Mouse (Mus musculus) MEL (cell line): ENCODE measurements around the gene Pak6. TPM values are rescaled to one million over a fixed set of nuclear protein-coding genes. Genes with fewer than 3 reads are reported as not detected.

Experiments
- DNase-seq: peaks from one replicate; pipeline ENCODE4 v3.0.0; 2011; ENCODE audit warnings: low read depth, low spot score
- H3K27ac ChIP-seq: 2 replicates; pipeline ENCODE4 v1.5.1; 2012; ENCODE audit warnings: low read depth, mild to moderate bottlenecking, control low read depth, low read length, moderate library complexity; ENCODE audit not compliant: control insufficient read depth
- H3K27me3 ChIP-seq, 2 experiments: fragments of 150-350 bp in 1 of 2; sonication (generic) in 1 of 2; 2 replicates each; pipeline ENCODE4 v1.6.1; 2012; ENCODE audit warnings: low read length in 2 of 2, mild to moderate bottlenecking in 2 of 2, improper control_type of control experiment in 1 of 2, moderate library complexity in 1 of 2; ENCODE audit not compliant: insufficient read depth in 2 of 2, control insufficient read depth in 1 of 2
- H3K36me3 ChIP-seq, 2 experiments: 2 replicates each; pipeline ENCODE4 v1.6.1; 2012 to 2014; ENCODE audit warnings: low read length in 2 of 2, improper control_type of control experiment in 1 of 2, inconsistent platforms in 1 of 2, mild to moderate bottlenecking in 1 of 2; ENCODE audit not compliant: insufficient read depth in 2 of 2, control insufficient read depth in 1 of 2
- H3K4me1 ChIP-seq, 2 experiments: fragments of 150-350 bp in 1 of 2; sonication (generic) in 1 of 2; 2 replicates each; pipeline ENCODE4 v1.6.1; 2012; ENCODE audit warnings: low read length in 2 of 2, improper control_type of control experiment in 1 of 2, mild to moderate bottlenecking in 1 of 2; ENCODE audit not compliant: insufficient read depth in 2 of 2, control insufficient read depth in 1 of 2
- H3K4me3 ChIP-seq, 2 experiments: fragments of 150-350 bp in 1 of 2; sonication (generic) in 1 of 2; 2 replicates each; pipeline ENCODE4 v1.5.1; 2012; ENCODE audit warnings: low read depth in 2 of 2, low read length in 2 of 2, mild to moderate bottlenecking in 2 of 2, moderate library complexity in 2 of 2, control low read depth in 1 of 2, improper control_type of control experiment in 1 of 2; ENCODE audit not compliant: control insufficient read depth in 1 of 2, insufficient read depth in 1 of 2
- H3K79me2 ChIP-seq: 2 replicates; pipeline ENCODE4 v1.6.1; 2012; ENCODE audit warnings: mild to moderate bottlenecking, low read length, moderate library complexity; ENCODE audit not compliant: control insufficient read depth, poor library complexity, insufficient read depth
- H3K9ac ChIP-seq: 2 replicates; pipeline ENCODE4 v1.6.1; 2012; ENCODE audit warnings: low read depth, mild to moderate bottlenecking, control low read depth, low read length, moderate library complexity; ENCODE audit not compliant: control insufficient read depth, poor library complexity, severe bottlenecking
- H3K9me3 ChIP-seq: fragments of 150-350 bp; sonication (generic); replicated peaks from 2 replicates; pipeline ENCODE4 v1.6.1; 2012; ENCODE audit warnings: mild to moderate bottlenecking, low read length, improper control_type of control experiment, moderate library complexity; ENCODE audit not compliant: insufficient read depth
- CTCF ChIP-seq, 3 experiments: IDR thresholded peaks in 2 of 3; conservative IDR thresholded peaks in 1 of 3; 2 replicates each; pipeline ENCODE4 v1.5.1; 2011 to 2012; ENCODE audit warnings: low read length in 3 of 3, low read depth in 2 of 3, mild to moderate bottlenecking in 2 of 3, improper control_type of control experiment in 1 of 3, inconsistent platforms in 1 of 3, mixed read lengths in 1 of 3, moderate library complexity in 1 of 3; ENCODE audit not compliant: control insufficient read depth in 1 of 3, insufficient read depth in 1 of 3, poor library complexity in 1 of 3, severe bottlenecking in 1 of 3
- ELF1 ChIP-seq: IDR thresholded peaks from 2 replicates; pipeline ENCODE4 v1.6.1; 2014; ENCODE audit warnings: low read depth, mild to moderate bottlenecking, inconsistent platforms, low read length, improper control_type of control experiment, moderate library complexity
- EP300 ChIP-seq, 2 experiments: IDR thresholded peaks; 2 replicates each; pipeline ENCODE4 v1.6.1; 2011; ENCODE audit warnings: improper control_type of control experiment in 2 of 2, low read length in 2 of 2, low read depth in 1 of 2, mild to moderate bottlenecking in 1 of 2
- GABPA ChIP-seq: IDR thresholded peaks from 2 replicates; pipeline ENCODE4 v1.6.1; 2012; ENCODE audit warnings: low read depth, mild to moderate bottlenecking, inconsistent platforms, low read length, improper control_type of control experiment, moderate library complexity
- GATA1 ChIP-seq: IDR thresholded peaks from 2 replicates; pipeline ENCODE4 v1.6.1; 2011; ENCODE audit warnings: low read depth, low read length, improper control_type of control experiment
- HCFC1 ChIP-seq: IDR thresholded peaks from 2 replicates; pipeline ENCODE4 v1.6.1; 2012; ENCODE audit warnings: low read depth, mild to moderate bottlenecking, inconsistent platforms, low read length, improper control_type of control experiment, moderate library complexity
- JUND ChIP-seq: IDR thresholded peaks from 2 replicates; pipeline ENCODE4 v1.6.1; 2011; ENCODE audit warnings: low read depth, mild to moderate bottlenecking, improper control_type of control experiment, low read length
- KAT2A ChIP-seq: conservative IDR thresholded peaks from 2 replicates; pipeline ENCODE4 v1.6.1; 2012; ENCODE audit warnings: low read depth, low read length, improper control_type of control experiment, inconsistent platforms
- MAFK ChIP-seq: IDR thresholded peaks from 2 replicates; pipeline ENCODE4 v1.6.1; 2011; ENCODE audit warnings: low read depth, mild to moderate bottlenecking, low read length, improper control_type of control experiment, borderline replicate concordance
- MAX ChIP-seq: IDR thresholded peaks from 2 replicates; pipeline ENCODE4 v1.6.1; 2011; ENCODE audit warnings: low read length, improper control_type of control experiment
- MAZ ChIP-seq: IDR thresholded peaks from 2 replicates; pipeline ENCODE4 v1.6.1; 2012; ENCODE audit warnings: low read depth, mild to moderate bottlenecking, inconsistent platforms, low read length, improper control_type of control experiment
- MXI1 ChIP-seq: IDR thresholded peaks from 2 replicates; pipeline ENCODE4 v1.6.1; 2011; ENCODE audit warnings: mild to moderate bottlenecking, low read depth, low read length, improper control_type of control experiment
- MYB ChIP-seq: IDR thresholded peaks from 2 replicates; pipeline ENCODE4 v1.6.1; 2011; ENCODE audit warnings: mild to moderate bottlenecking, low read depth, low read length, improper control_type of control experiment
- MYC ChIP-seq: IDR thresholded peaks from 2 replicates; pipeline ENCODE4 v1.6.1; 2011; ENCODE audit warnings: low read depth, mild to moderate bottlenecking, low read length, improper control_type of control experiment, moderate library complexity
- NELFE ChIP-seq: IDR thresholded peaks from 2 replicates; pipeline ENCODE4 v1.6.1; 2011; ENCODE audit warnings: low read depth, low read length, improper control_type of control experiment
- NRF1 ChIP-seq: IDR thresholded peaks from 2 replicates; pipeline ENCODE4 v1.6.1; 2014; ENCODE audit warnings: low read depth, mild to moderate bottlenecking, inconsistent platforms, low read length, improper control_type of control experiment, moderate library complexity; ENCODE audit not compliant: poor library complexity, insufficient read depth, severe bottlenecking
- POLR2A ChIP-seq, 2 experiments: IDR thresholded peaks; 2 replicates each; pipeline ENCODE4 v1.6.1; 2011 to 2012; ENCODE audit warnings: low read length in 2 of 2, mild to moderate bottlenecking in 2 of 2, control low read depth in 1 of 2, improper control_type of control experiment in 1 of 2, low read depth in 1 of 2, moderate library complexity in 1 of 2; ENCODE audit not compliant: control insufficient read depth in 1 of 2, insufficient read depth in 1 of 2, poor library complexity in 1 of 2
- POLR2AphosphoS2 ChIP-seq: IDR thresholded peaks from 2 replicates; pipeline ENCODE4 v1.6.1; 2011; ENCODE audit warnings: low read length, improper control_type of control experiment
- RAD21 ChIP-seq: IDR thresholded peaks from 2 replicates; pipeline ENCODE4 v1.6.1; 2011; ENCODE audit warnings: mild to moderate bottlenecking, low read depth, low read length, improper control_type of control experiment
- RCOR1 ChIP-seq: IDR thresholded peaks from 2 replicates; pipeline ENCODE4 v1.6.1; 2012; ENCODE audit warnings: low read depth, mild to moderate bottlenecking, inconsistent platforms, low read length, improper control_type of control experiment
- SIN3A ChIP-seq: IDR thresholded peaks from 2 replicates; pipeline ENCODE4 v1.6.1; 2012; ENCODE audit warnings: low read length, improper control_type of control experiment, inconsistent platforms
- TAL1 ChIP-seq: IDR thresholded peaks from 2 replicates; pipeline ENCODE4 v1.6.1; 2012; ENCODE audit warnings: mild to moderate bottlenecking, inconsistent platforms, low read length, moderate library complexity, mixed read lengths
- TBP ChIP-seq: IDR thresholded peaks from 2 replicates; pipeline ENCODE4 v1.8.0; 2011; ENCODE audit warnings: low read depth, low read length, improper control_type of control experiment
- TCF12 ChIP-seq: IDR thresholded peaks from 2 replicates; pipeline ENCODE4 v1.6.1; 2014; ENCODE audit warnings: low read depth, mild to moderate bottlenecking, inconsistent platforms, low read length, improper control_type of control experiment, moderate library complexity
- USF2 ChIP-seq, 2 experiments: IDR thresholded peaks; 2 replicates each; pipeline ENCODE4 v1.6.1; 2011 to 2012; ENCODE audit warnings: improper control_type of control experiment in 2 of 2, low read length in 2 of 2, borderline replicate concordance in 1 of 2, inconsistent platforms in 1 of 2, low read depth in 1 of 2, mild to moderate bottlenecking in 1 of 2; ENCODE audit not compliant: insufficient read depth in 1 of 2
- ZC3H11A ChIP-seq: IDR thresholded peaks from 2 replicates; pipeline ENCODE4 v1.6.1; 2012; ENCODE audit warnings: low read depth, mild to moderate bottlenecking, inconsistent platforms, low read length, improper control_type of control experiment
- ZMIZ1 ChIP-seq: IDR thresholded peaks from 2 replicates; pipeline ENCODE4 v1.6.1; 2012; ENCODE audit warnings: low read depth, mild to moderate bottlenecking, inconsistent platforms, low read length, improper control_type of control experiment, moderate library complexity
- ZNF384 ChIP-seq: IDR thresholded peaks from 2 replicates; pipeline ENCODE4 v1.6.1; 2012; ENCODE audit warnings: low read depth, mild to moderate bottlenecking, inconsistent platforms, low read length, improper control_type of control experiment
- polyA plus RNA-seq, 2 experiments: library from polyadenylated mRNA; stranded (reverse) in 1 of 2; unstranded in 1 of 2; fragments of >175 nt in 1 of 2; fragments of >200 nt in 1 of 2; gene quantifications; 2 replicates each; pipeline versions ENCODE4 v1.2.1 to v1.2.4; 2012; ENCODE audit warnings: low replicate concordance in 2 of 2, low read depth in 1 of 2; ENCODE audit not compliant: insufficient read length in 2 of 2, insufficient read depth in 1 of 2, missing spikeins in 1 of 2
- total RNA-seq: library from RNA; depleted of rRNA; stranded (reverse); fragments of 300-350 nt; gene quantifications from 2 replicates; pipeline ENCODE4 v1.2.3, GENCODE M21; 2012

Gene Pak6
- total and polyA plus RNA-seq, 3 experiments: 25.4 to 25.9 TPM; not detected in 1

DNA sequence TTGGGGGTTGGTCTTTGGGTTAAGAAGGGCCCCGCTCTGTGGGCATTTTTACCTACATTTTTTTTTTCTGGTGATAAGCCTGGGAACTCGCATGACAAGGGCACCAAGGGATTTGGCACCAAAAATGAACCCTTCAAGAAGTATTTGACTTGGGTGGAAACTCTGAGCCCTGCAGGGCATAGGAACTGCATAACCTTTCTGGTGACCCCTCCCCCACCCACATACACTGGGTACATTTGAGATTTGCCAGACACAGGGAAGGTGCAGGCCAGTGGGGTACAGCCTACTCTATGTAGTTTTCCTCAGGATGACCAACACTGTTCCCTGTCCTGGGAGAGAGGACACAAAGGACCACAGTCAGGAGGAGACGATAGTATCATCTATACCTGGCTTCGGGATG is 2.5 kb downstream of the Pak6 start:
- DNase-seq: no peak
- H3K9ac ChIP-seq: no peak overlapping the region
- TF ChIP-seq POLR2AphosphoS2 (no peak), HCFC1 (no peak), NELFE (no peak), GABPA (no peak), RAD21 (no peak), MXI1 (no peak), POLR2A (IDR thresholded peaks at IDR 0.05; ENCODE audit: control insufficient read depth in 1 of 2, insufficient read depth in 1 of 2, low read depth in 1 of 2, low read length in 2 of 2, poor library complexity in 1 of 2) (no peak), JUND (no peak), ZC3H11A (no peak), MAFK (no peak), MAX (no peak), GATA1 (no peak), NRF1 (no peak), SIN3A (no peak), MYB (no peak), RCOR1 (no peak), KAT2A (no peak)
- no peak overlapping the region for H3K27ac ChIP-seq
- no peak overlapping the region for H3K4me3 ChIP-seq
- H3K79me2 ChIP-seq: peaks cover 15% of the 10 kb centered on the region
- H3K27me3 ChIP-seq: no peaks in the 10 kb centered on the region
- H3K9me3 ChIP-seq: no peaks in the 10 kb centered on the region
- H3K4me1 ChIP-seq: peaks cover 17 to 27% of the 10 kb centered on the region in 2 experiments
- H3K36me3 ChIP-seq: peaks cover 0 to 23% of the 10 kb centered on the region in 2 experiments; a peak in 2 of 4 replicates

DNA sequence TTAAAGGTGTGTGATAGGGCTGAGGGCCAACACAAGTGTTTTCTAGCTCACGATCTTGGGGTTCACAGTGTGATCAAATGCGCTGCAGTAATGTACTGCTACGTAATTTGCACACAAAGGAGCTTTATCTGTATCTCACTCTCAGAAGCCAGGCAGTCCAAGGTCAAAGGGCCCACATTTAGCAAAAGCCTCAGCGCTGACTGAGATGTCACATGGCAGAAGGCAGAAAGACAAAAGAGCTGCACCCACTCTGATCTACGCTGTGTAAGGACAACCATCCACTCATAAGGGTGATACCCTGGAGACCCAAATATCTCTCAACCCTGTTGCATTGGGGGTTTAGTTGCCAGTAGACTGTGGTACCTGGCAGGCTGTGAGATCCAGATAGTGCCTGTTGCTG is 4.1 kb downstream of the Pak6 start:
- H3K27ac ChIP-seq: no peak overlapping the region
- peaks cover 0 to 9% of the 10 kb centered on the region in 2 experiments; a peak in 2 of 4 replicates for H3K36me3 ChIP-seq
- H3K27me3 ChIP-seq: no peaks in the 10 kb centered on the region
- no peak overlapping the region for H3K4me3 ChIP-seq
- peaks cover 15% of the 10 kb centered on the region for H3K79me2 ChIP-seq
- no peaks in the 10 kb centered on the region for H3K9me3 ChIP-seq
- no peak overlapping the region for H3K9ac ChIP-seq
- DNase-seq: no peak
- H3K4me1 ChIP-seq: peaks cover 3 to 15% of the 10 kb centered on the region in 2 experiments
- TF ChIP-seq ZMIZ1 (no peak), MYC (no peak), POLR2AphosphoS2 (no peak), EP300 (IDR thresholded peaks at IDR 0.05; ENCODE audit: low read depth in 1 of 2, low read length in 2 of 2) (no peak), RAD21 (no peak), HCFC1 (no peak), CTCF (IDR thresholded peaks at IDR 0.05 in 2 of 3, conservative IDR thresholded peaks at IDR 0.05 in 1 of 3; ENCODE audit: control insufficient read depth in 1 of 3, insufficient read depth in 1 of 3, low read depth in 2 of 3, low read length in 3 of 3, poor library complexity in 1 of 3, severe bottlenecking in 1 of 3) (no peak), MAFK (no peak), ZNF384 (no peak), GATA1 (no peak), MAZ (no peak), SIN3A (no peak), ELF1 (no peak), TCF12 (no peak), GABPA (no peak), NELFE (no peak), USF2 (IDR thresholded peaks at IDR 0.05; ENCODE audit: borderline replicate concordance in 1 of 2, insufficient read depth in 1 of 2, low read depth in 1 of 2, low read length in 2 of 2) (no peak), TBP (no peak), TAL1 (no peak)
